Mouse (Mus musculus) olfactory bulb, adult 2 months (tissue): ENCODE data around the gene B4galt5.

Experiments
- CTCF ChIP-seq: fragments of 200-500 bp; IDR thresholded peaks from 2 replicates; pipeline ENCODE4 v1.5.1; 2012; ENCODE audit warnings: low read depth, mild to moderate bottlenecking, low read length, moderate library complexity; ENCODE audit not compliant: insufficient read depth
- POLR2A ChIP-seq: fragments of 200-500 bp; IDR thresholded peaks from 2 replicates; pipeline ENCODE4 v1.6.1; 2012; ENCODE audit warnings: mild to moderate bottlenecking, low read depth, low read length, moderate library complexity; ENCODE audit not compliant: insufficient read depth

- TF ChIP-seq POLR2A (no peak), CTCF (no peak)
Measured at GRCm38 (mm10) chr2:167306626-167307541, 42.1 kb downstream of the B4galt5 start.
